Mouse (Mus musculus) lung, postnatal 0 days (tissue): Measurements from ENCODE around the gene E2f3.

Source experiments
- CTCF ChIP-seq: IDR thresholded peaks from 2 replicates; pipeline ENCODE4 v1.5.1; 2016; ENCODE audit warnings: antibody characterized with exemption, mild to moderate bottlenecking
- EP300 ChIP-seq: IDR thresholded peaks from 2 replicates; pipeline ENCODE4 v1.6.1; 2016; ENCODE audit warnings: antibody characterized with exemption, mild to moderate bottlenecking, control low read depth

- TF ChIP-seq CTCF (no peak), EP300 (no peak)
Measured at GRCm38 (mm10) chr13:29987956-29988355, 2.1 kb upstream of the E2f3 start.
